Mouse (Mus musculus): Measurements from ENCODE around the gene Nfkbia. TPM values are rescaled to one million over a fixed set of nuclear protein-coding genes. Genes with fewer than 3 reads are reported as not detected.

Nfkbia gene
- polyA plus RNA-seq, 1 experiment from 2014 or later: 60.2 TPM

GRCm38 (mm10) chr12:55488661-55489447, 3.6 kb downstream of the Nfkbia start:
- no peak for ATAC-seq (ENCODE audit: low FRiP score)
- Histone ChIP-seq H3K9me3 (replicated peaks) (no peaks in the 10 kb centered on the region), H3K27ac (replicated peaks) (no peak overlapping the region), H3K36me3 (peaks cover 36% of the 10 kb centered on the region), H3K4me2 (no peak overlapping the region), H3K27me3 (replicated peaks) (no peaks in the 10 kb centered on the region), H3K4me3 (replicated peaks) (no peak overlapping the region), H3K9ac (replicated peaks) (no peak overlapping the region), H3K4me1 (peaks cover 37% of the 10 kb centered on the region)
- 88% methylated on average over 13 of the region's 13 CpGs for WGBS

DNA sequence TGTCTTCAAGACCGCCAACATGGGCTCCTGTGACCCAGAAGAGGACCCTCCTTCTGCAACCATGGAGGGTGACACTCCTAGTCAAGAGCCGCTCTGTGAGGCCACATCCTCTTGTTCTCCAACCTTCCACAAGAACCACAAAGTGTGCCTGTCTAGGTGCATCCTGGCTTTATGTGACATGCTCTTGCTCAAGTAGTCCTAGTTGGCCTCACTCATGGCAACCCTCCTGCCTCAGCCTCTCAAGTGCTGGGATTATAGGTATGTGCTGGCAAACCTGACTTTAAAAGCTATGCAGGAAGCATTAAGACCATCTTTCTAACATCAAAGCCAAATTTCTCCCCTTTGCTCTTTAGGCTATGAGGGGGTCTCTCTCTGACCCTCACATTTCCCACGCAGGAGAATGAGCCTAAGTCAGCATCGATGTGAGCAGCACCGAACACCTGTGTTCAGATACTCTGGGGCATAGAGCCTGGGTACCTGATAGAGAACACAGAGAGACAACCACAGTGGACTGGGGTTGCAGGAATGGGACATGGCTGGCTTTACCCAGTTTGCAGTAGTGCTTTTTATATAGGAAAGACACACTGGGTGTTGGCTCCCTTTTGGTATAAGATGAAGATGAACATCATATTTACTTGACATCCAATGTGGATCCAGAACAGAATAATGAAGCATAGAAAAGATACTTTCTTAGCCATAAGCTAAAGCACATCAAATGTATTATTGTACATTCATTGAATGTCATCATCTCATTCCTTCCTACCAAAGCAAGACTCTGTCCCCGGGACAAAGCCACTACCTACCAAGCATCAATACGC, 4.4 kb downstream of the Nfkbia start:
- H3K36me3 ChIP-seq: peaks cover 36% of the 10 kb centered on the region
- no peak overlapping the region for H3K9ac ChIP-seq (replicated peaks)
- H3K9me3 ChIP-seq (replicated peaks): no peaks in the 10 kb centered on the region
- no peak overlapping the region for H3K4me2 ChIP-seq
- WGBS: 95% methylated on average over 7 of the region's 7 CpGs
- H3K4me3 ChIP-seq (replicated peaks): no peak overlapping the region
- no peaks in the 10 kb centered on the region for H3K27me3 ChIP-seq (replicated peaks)
- H3K4me1 ChIP-seq: peaks cover 31% of the 10 kb centered on the region
- no peak for ATAC-seq (ENCODE audit: low FRiP score)
- H3K27ac ChIP-seq (replicated peaks): no peak overlapping the region

DNA sequence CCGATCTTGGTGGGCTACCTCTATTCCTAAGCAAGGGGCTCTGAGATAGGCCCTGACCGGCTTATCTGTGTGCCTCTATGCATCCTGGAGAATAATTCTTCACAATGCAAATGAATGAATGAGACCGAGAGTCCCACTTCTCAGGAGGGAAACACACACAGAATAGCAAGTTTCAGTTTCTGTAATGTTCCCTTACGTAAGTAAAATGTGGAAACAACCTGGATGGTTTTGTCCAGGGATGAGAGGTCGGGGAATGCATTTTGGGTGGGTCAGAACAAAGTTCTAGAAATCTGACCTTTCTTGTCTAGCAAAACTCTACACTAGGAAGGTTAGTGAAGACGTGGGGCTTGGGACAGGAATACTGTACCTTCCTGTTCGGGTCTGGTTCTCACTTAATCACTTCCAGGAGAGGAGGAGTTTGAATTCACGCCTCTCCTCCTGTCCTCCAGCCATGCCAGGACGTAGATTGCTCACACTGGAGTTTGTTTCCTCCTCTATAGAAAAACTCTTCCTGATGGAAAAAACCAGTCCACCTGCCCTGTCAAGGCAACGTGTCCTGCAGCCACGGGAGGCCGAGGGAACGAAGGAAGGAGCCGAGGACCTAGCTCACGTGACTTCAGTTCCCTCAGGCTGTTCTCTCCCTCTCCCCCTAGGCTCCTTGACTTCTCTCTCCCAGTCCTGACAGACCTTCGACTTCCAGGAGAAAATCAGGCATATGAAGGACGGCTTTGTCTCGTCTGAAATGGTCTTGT, 5.3 kb downstream of the Nfkbia start:
- 90% methylated on average over 18 of the region's 18 CpGs for WGBS
- Histone ChIP-seq H3K4me1 (peaks cover 27% of the 10 kb centered on the region), H3K4me2 (no peak overlapping the region), H3K36me3 (peaks cover 36% of the 10 kb centered on the region), H3K9ac (replicated peaks) (no peak overlapping the region), H3K4me3 (replicated peaks) (no peak overlapping the region), H3K27ac (replicated peaks) (no peak overlapping the region), H3K27me3 (replicated peaks) (no peaks in the 10 kb centered on the region), H3K9me3 (replicated peaks) (no peaks in the 10 kb centered on the region)
- ATAC-seq (ENCODE audit: low FRiP score): no peak

DNA sequence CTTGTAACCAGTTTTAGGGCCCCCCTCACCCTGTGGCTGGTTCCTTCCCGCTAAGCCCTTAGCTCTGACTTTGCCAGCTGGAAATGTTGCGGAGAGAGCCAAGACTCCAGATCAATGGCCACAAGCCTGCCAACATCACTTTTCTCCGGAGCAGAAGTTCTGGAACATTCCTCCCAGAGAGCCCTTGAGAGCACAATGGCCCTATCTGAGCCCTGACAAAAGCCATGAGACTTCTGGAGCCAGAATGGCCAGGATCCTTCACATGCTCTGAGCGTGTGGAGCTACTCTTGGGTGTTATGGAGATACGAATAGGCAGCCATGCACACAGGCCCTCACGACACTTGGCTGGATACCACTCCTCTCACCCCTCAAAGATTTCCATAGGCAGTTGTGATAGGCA, 7.6 kb downstream of the Nfkbia start:
- Histone ChIP-seq H3K9me3 (replicated peaks) (no peaks in the 10 kb centered on the region), H3K36me3 (peaks cover 29% of the 10 kb centered on the region), H3K27ac (replicated peaks) (no peak overlapping the region), H3K4me1 (peaks cover 9% of the 10 kb centered on the region), H3K9ac (replicated peaks) (no peak overlapping the region), H3K4me3 (replicated peaks) (no peak overlapping the region), H3K4me2 (no peak overlapping the region), H3K27me3 (replicated peaks) (no peaks in the 10 kb centered on the region)
- WGBS: 84% methylated on average over 6 of the region's 6 CpGs
- ATAC-seq (ENCODE audit: low FRiP score): no peak

GRCm38 (mm10) chr12:55484079-55484774, 8.2 kb downstream of the Nfkbia start:
- no peaks in the 10 kb centered on the region for H3K9me3 ChIP-seq (replicated peaks)
- no peak overlapping the region for H3K9ac ChIP-seq (replicated peaks)
- no peak overlapping the region for H3K4me3 ChIP-seq (replicated peaks)
- H3K36me3 ChIP-seq: peaks cover 29% of the 10 kb centered on the region
- peaks cover 7% of the 10 kb centered on the region; the same call in 1 of the 2 replicates for H3K4me1 ChIP-seq
- no peaks in the 10 kb centered on the region for H3K27me3 ChIP-seq (replicated peaks)
- 76% methylated on average over 10 of the region's 10 CpGs for WGBS
- no peak overlapping the region for H3K4me2 ChIP-seq
- no peak overlapping the region for H3K27ac ChIP-seq (replicated peaks)
- no peak for ATAC-seq (ENCODE audit: low FRiP score)

GRCm38 (mm10) chr12:55483591-55483990, 8.9 kb downstream of the Nfkbia start:
- no peak for ATAC-seq (ENCODE audit: low FRiP score)
- no peak overlapping the region for H3K4me3 ChIP-seq (replicated peaks)
- H3K9me3 ChIP-seq (replicated peaks): no peaks in the 10 kb centered on the region
- H3K36me3 ChIP-seq: peaks cover 23% of the 10 kb centered on the region
- no peak overlapping the region for H3K9ac ChIP-seq (replicated peaks)
- peaks cover under 1% of the 10 kb centered on the region; the same call in 1 of the 2 replicates for H3K4me1 ChIP-seq
- H3K27ac ChIP-seq (replicated peaks): no peak overlapping the region
- no peaks in the 10 kb centered on the region for H3K27me3 ChIP-seq (replicated peaks)
- H3K4me2 ChIP-seq: no peak overlapping the region
- WGBS: 72% methylated on average over 5 of the region's 5 CpGs

GRCm38 (mm10) chr12:55482732-55483131, 9.7 kb downstream of the Nfkbia start:
- no peaks in the 10 kb centered on the region for H3K27me3 ChIP-seq (replicated peaks)
- H3K36me3 ChIP-seq: peaks cover 14% of the 10 kb centered on the region
- no peak overlapping the region for H3K9ac ChIP-seq (replicated peaks)
- H3K4me1 ChIP-seq: no peaks in the 10 kb centered on the region
- WGBS: 86% methylated on average over 10 of the region's 10 CpGs
- H3K27ac ChIP-seq (replicated peaks): no peak overlapping the region
- H3K4me2 ChIP-seq: no peak overlapping the region
- no peak for ATAC-seq (ENCODE audit: low FRiP score)
- no peak overlapping the region for H3K4me3 ChIP-seq (replicated peaks)
- H3K9me3 ChIP-seq (replicated peaks): no peaks in the 10 kb centered on the region

GRCm38 (mm10) chr12:55481739-55482138, 10.7 kb downstream of the Nfkbia start:
- peaks cover 6% of the 10 kb centered on the region for H3K36me3 ChIP-seq
- no peak overlapping the region for H3K4me3 ChIP-seq (replicated peaks)
- no peak for ATAC-seq (ENCODE audit: low FRiP score)

DNA sequence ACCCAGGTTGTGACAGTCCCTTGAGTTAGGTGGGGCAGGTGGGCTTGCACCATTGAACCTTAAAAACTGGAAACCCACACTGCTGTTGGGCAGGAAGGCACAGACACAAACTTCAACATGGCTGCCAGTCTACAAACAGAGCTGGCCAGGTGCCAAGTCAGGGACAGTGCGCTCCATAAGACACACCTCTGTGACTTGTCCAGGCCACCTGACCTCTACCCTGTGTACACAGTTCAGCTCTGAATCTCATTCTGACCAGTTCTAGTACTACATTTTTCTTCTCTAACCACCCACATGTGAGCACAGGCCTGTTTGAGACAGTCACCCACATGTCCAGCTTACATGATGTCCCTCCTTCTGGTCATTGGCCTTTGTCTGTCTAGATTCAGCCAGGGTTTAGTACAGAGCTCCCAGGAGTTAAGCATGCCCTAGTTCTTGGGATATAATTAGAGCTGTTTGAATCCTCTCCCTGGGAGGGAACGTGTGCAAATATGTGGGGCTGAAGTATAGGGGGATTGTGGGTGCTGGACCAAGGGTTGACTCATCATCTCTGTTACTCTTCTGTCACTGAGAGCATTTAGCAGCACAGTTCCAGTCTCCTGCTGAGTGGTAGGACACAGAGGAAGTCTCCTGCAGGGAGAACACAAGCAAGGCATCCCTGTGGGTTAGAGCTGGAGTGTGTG, 11.8 kb downstream of the Nfkbia start:
- WGBS: 91% methylated on average over 2 of the region's 2 CpGs
- ATAC-seq (ENCODE audit: low FRiP score): no peak
- Histone ChIP-seq H3K36me3 (no peaks in the 10 kb centered on the region), H3K9ac (replicated peaks) (no peak overlapping the region), H3K9me3 (replicated peaks) (no peaks in the 10 kb centered on the region), H3K27me3 (replicated peaks) (no peaks in the 10 kb centered on the region), H3K4me2 (no peak overlapping the region), H3K4me3 (replicated peaks) (no peak overlapping the region), H3K27ac (replicated peaks) (no peak overlapping the region), H3K4me1 (no peaks in the 10 kb centered on the region)

More at GRCm38 (mm10) chr12:55481739-55482138, 10.7 kb downstream of the Nfkbia start:
- no peaks in the 10 kb centered on the region for H3K27me3 ChIP-seq (replicated peaks)
- H3K4me1 ChIP-seq: no peaks in the 10 kb centered on the region
- no peak overlapping the region for H3K27ac ChIP-seq (replicated peaks)
- H3K9ac ChIP-seq (replicated peaks): no peak overlapping the region
- WGBS: 87% methylated on average over 4 of the region's 4 CpGs
- no peak overlapping the region for H3K4me2 ChIP-seq
- no peaks in the 10 kb centered on the region for H3K9me3 ChIP-seq (replicated peaks)

DNA sequence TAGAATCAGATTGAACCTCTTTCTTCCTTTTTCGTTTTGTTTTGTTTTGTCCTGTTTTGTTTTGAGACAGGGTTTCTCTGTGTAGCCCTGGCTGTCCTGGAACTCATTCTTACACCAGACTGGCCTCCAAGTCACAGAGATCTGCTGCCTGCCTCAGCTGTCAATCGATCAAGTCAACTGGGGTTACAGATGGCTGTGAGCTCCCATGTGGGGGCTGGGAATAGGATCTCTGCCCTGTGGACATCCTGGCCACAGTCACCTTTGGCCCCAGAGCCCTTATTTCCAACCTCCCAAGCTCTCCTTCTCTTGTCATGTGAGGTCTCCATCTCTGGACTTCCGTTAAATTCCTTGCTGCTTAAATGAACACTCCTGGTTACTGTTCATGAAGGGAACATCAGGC, 13.5 kb downstream of the Nfkbia start:
- no peak for ATAC-seq (ENCODE audit: low FRiP score)
- H3K4me1 ChIP-seq: no peaks in the 10 kb centered on the region; the same call in 1 of the 2 replicates
- H3K9ac ChIP-seq (replicated peaks): no peak overlapping the region
- no peaks in the 10 kb centered on the region for H3K36me3 ChIP-seq
- no peak overlapping the region for H3K4me3 ChIP-seq (replicated peaks)
- no peak overlapping the region for H3K27ac ChIP-seq (replicated peaks)
- no peaks in the 10 kb centered on the region for H3K27me3 ChIP-seq (replicated peaks)
- no peak overlapping the region for H3K4me2 ChIP-seq
- no peaks in the 10 kb centered on the region for H3K9me3 ChIP-seq (replicated peaks)
- 86% methylated on average over 3 of the region's 3 CpGs for WGBS
